Mouse (Mus musculus): ENCODE results near the gene Cbfa2t3.

Cbfa2t3 gene

DNA sequence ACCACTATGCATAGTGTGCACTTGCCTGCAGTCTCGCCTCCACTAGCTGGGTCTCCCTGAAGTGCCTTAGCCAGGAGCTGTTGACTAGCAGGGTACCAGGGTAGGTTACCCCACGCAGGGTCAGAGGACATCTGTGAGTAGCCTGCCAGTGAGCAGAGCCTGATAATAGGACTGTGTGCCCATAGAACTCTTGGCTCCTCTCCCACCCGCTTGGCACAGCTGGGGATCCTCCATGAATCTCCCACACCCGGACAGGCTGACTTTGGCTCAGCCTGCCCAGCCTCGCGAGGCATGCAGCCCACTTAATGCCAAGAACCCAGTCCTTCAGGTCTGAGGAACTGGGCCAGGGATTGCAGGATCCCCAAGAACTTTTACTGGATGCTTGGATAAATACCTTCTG, 7.9 kb downstream of the Cbfa2t3 start:
- H3K27me3 ChIP-seq (ENCODE audit: insufficient read depth, low read length) = peaks cover 9% of the 10 kb centered on the region; the same call in 1 of the 2 replicates
- H3K9me3 ChIP-seq (ENCODE audit: low read length) = no peaks in the 10 kb centered on the region
- H3K4me3 ChIP-seq (replicated peaks; ENCODE audit: low read length) = no peak overlapping the region
- H3K4me1 ChIP-seq (replicated peaks; ENCODE audit: low read depth, low read length) = peaks cover 13% of the 10 kb centered on the region; the same call in 1 of the 2 replicates
- no peak for TF ChIP-seq CTCF (conservative IDR thresholded peaks at IDR 0.05; ENCODE audit: low read length)
- no peak for TF ChIP-seq POU5F1 (IDR thresholded peaks at IDR 0.05; ENCODE audit: borderline replicate concordance, low read length)
- no peaks in the 10 kb centered on the region for H3K36me3 ChIP-seq (ENCODE audit: insufficient read depth, low read length)

DNA sequence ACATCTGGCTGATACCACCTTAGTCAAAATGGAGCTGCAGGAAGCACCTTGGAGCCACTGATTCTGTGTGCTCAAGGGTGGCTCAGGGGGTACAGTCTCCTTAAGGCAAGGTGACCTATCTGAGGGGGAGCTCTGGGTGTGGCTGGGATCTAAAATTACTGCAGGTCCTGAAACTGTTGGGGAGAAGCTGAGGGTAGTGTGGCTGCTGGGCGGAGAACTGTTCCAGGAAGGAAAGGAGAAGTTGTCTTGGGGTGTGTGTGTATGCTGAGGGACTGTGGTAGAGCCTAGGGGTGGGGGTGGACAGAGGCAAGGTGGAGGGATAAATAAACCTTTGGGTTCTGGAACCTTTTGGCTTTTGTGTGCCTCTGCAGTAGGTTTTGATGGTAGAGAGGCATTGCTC, 9.6 kb downstream of the Cbfa2t3 start:
- Histone ChIP-seq H3K4me3 (replicated peaks; ENCODE audit: low read length) (no peak overlapping the region), H3K27me3 (ENCODE audit: insufficient read depth, low read length) (peaks cover 17% of the 10 kb centered on the region), H3K36me3 (ENCODE audit: insufficient read depth, low read length) (no peaks in the 10 kb centered on the region), H3K9me3 (ENCODE audit: low read length) (no peaks in the 10 kb centered on the region), H3K4me1 (replicated peaks; ENCODE audit: low read depth, low read length) (peaks cover 13% of the 10 kb centered on the region; the same call in 1 of the 2 replicates)
- TF ChIP-seq CTCF (conservative IDR thresholded peaks at IDR 0.05; ENCODE audit: low read length) (no peak), NANOG (IDR thresholded peaks at IDR 0.05; ENCODE audit: borderline replicate concordance, low read length) (no peak), POU5F1 (IDR thresholded peaks at IDR 0.05; ENCODE audit: borderline replicate concordance, low read length) (no peak)

DNA sequence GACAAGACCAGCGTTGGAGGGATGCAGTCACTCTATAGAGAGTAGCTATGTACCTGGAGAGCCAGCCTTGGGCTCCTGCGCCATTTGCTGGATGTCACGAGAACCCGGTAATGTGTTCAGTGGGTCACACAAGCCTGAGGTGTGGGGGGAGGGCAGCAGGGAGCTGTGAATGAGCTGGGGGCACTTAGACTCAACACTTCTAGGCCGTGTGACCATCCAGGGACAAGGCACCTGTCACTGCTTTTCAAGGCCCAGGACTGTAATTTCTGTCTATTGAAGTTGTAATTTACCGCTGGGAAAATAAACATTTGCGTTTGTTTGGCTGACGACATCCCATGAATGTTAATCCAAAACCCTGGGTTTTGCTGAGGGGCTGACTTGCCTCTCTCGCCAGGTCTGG, 12.0 kb downstream of the Cbfa2t3 start:
- Histone ChIP-seq H3K27me3 (ENCODE audit: insufficient read depth, low read length) (peaks cover 24% of the 10 kb centered on the region), H3K9me3 (ENCODE audit: low read length) (no peaks in the 10 kb centered on the region), H3K4me1 (replicated peaks; ENCODE audit: low read depth, low read length) (peaks cover 7% of the 10 kb centered on the region; the same call in 1 of the 2 replicates), H3K36me3 (ENCODE audit: insufficient read depth, low read length) (no peaks in the 10 kb centered on the region), H3K4me3 (replicated peaks; ENCODE audit: low read length) (no peak overlapping the region)
- TF ChIP-seq CTCF (conservative IDR thresholded peaks at IDR 0.05; ENCODE audit: low read length) (no peak), NANOG (IDR thresholded peaks at IDR 0.05; ENCODE audit: borderline replicate concordance, low read length) (no peak), POU5F1 (IDR thresholded peaks at IDR 0.05; ENCODE audit: borderline replicate concordance, low read length) (no peak)

GRCm38 (mm10) chr8:122685097-122685861, 13.6 kb downstream of the Cbfa2t3 start:
- H3K4me3 ChIP-seq (replicated peaks; ENCODE audit: low read length) = no peak overlapping the region
- no peak for TF ChIP-seq POU5F1 (IDR thresholded peaks at IDR 0.05; ENCODE audit: borderline replicate concordance, low read length)
- TF ChIP-seq NANOG (IDR thresholded peaks at IDR 0.05; ENCODE audit: borderline replicate concordance, low read length) = no peak
- no peak for TF ChIP-seq CTCF (conservative IDR thresholded peaks at IDR 0.05; ENCODE audit: low read length)

DNA sequence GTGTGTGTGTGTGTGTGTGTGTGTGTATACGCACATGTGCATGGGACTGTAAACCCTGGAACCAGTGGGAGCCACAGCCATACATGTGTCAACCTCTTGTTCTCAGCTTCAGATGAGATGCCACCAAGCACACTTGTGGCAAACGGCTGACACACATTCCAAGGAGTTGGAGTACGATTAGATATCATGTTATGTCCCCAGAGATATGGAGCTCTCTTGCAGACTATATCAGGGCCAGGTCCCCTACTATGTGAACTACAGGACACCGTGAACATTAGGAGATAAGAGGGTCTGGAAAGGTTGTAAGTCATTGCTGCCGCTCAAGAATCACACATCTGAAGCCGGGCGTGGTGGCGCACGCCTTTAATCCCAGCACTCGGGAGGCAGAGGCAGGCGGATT, 16.1 kb downstream of the Cbfa2t3 start:
- H3K4me3 ChIP-seq (replicated peaks; ENCODE audit: low read length) = no peak overlapping the region
- TF ChIP-seq CTCF (conservative IDR thresholded peaks at IDR 0.05; ENCODE audit: low read length) (no peak), NANOG (IDR thresholded peaks at IDR 0.05; ENCODE audit: borderline replicate concordance, low read length) (no peak), POU5F1 (IDR thresholded peaks at IDR 0.05; ENCODE audit: borderline replicate concordance, low read length) (no peak)
- H3K4me1 ChIP-seq (replicated peaks; ENCODE audit: low read depth, low read length) = 0 out of 2 replicates have a peak, but pooled peaks cover 6% of the 10 kb centered on the region
- peaks cover 56% of the 10 kb centered on the region for H3K27me3 ChIP-seq (ENCODE audit: insufficient read depth, low read length)
- no peaks in the 10 kb centered on the region for H3K9me3 ChIP-seq (ENCODE audit: low read length)
- H3K36me3 ChIP-seq (ENCODE audit: insufficient read depth, low read length) = no peaks in the 10 kb centered on the region

More at GRCm38 (mm10) chr8:122685097-122685861, 13.6 kb downstream of the Cbfa2t3 start:
- Histone ChIP-seq H3K27me3 (ENCODE audit: insufficient read depth, low read length) (peaks cover 38% of the 10 kb centered on the region), H3K9me3 (ENCODE audit: low read length) (no peaks in the 10 kb centered on the region), H3K4me1 (replicated peaks; ENCODE audit: low read depth, low read length) (0 out of 2 replicates have a peak, but pooled peaks cover 3% of the 10 kb centered on the region), H3K36me3 (ENCODE audit: insufficient read depth, low read length) (no peaks in the 10 kb centered on the region)

DNA sequence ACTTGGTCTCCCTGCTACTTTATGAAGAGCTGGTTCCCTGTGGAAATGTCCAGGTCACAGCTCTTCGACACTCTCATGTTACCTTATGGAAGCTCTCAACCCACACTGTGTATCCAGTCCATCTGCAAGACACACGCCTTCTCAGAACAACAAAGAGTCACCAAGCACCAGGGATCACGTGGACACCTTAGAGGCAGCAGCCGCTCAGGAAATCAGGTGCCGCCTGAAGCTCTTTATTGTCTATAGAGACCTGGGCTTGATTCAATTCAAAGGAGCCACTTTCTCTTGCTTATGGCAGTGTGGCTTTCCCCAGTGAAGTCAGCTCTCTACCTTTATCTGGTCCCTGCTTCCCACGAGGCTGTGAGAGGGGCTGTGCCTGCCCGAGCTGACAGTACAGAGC, 18.7 kb downstream of the Cbfa2t3 start:
- TF ChIP-seq POU5F1 (IDR thresholded peaks at IDR 0.05; ENCODE audit: borderline replicate concordance, low read length) = no peak
- TF ChIP-seq CTCF (conservative IDR thresholded peaks at IDR 0.05; ENCODE audit: low read length) = no peak
- H3K9me3 ChIP-seq (ENCODE audit: low read length) = no peaks in the 10 kb centered on the region
- peaks cover 65% of the 10 kb centered on the region for H3K27me3 ChIP-seq (ENCODE audit: insufficient read depth, low read length)
- peaks cover 22% of the 10 kb centered on the region for H3K4me1 ChIP-seq (replicated peaks; ENCODE audit: low read depth, low read length)
- H3K36me3 ChIP-seq (ENCODE audit: insufficient read depth, low read length) = no peaks in the 10 kb centered on the region
- H3K4me3 ChIP-seq (replicated peaks; ENCODE audit: low read length) = no peak overlapping the region

GRCm38 (mm10) chr8:122679325-122679920, 19.5 kb downstream of the Cbfa2t3 start:
- peaks cover 73% of the 10 kb centered on the region for H3K27me3 ChIP-seq (ENCODE audit: insufficient read depth, low read length)
- H3K9me3 ChIP-seq (ENCODE audit: low read length) = no peaks in the 10 kb centered on the region
- no peaks in the 10 kb centered on the region for H3K36me3 ChIP-seq (ENCODE audit: insufficient read depth, low read length)
- H3K4me1 ChIP-seq (replicated peaks; ENCODE audit: low read depth, low read length) = peaks cover 22% of the 10 kb centered on the region
- no peak overlapping the region for H3K4me3 ChIP-seq (replicated peaks; ENCODE audit: low read length)
- TF ChIP-seq CTCF (conservative IDR thresholded peaks at IDR 0.05; ENCODE audit: low read length) (no peak), NANOG (IDR thresholded peaks at IDR 0.05; ENCODE audit: borderline replicate concordance, low read length) (no peak), POU5F1 (IDR thresholded peaks at IDR 0.05; ENCODE audit: borderline replicate concordance, low read length) (no peak)

DNA sequence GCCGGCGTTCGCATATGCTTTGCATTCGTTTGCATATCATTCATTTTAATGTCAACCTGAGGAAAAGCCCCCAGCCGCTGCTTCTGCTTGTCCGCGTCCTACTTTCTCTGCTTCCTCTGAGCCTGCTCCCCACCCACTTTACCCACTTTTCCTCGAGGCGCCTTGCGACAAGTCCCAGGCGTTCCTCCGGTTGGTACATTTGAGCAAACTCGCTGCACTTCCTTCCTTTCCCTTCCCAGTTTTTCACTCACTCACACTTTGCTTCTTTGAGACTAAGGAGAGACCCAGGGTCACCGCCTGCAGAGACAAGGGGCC, 20.1 kb downstream of the Cbfa2t3 start:
- Histone ChIP-seq H3K9me3 (ENCODE audit: low read length) (no peaks in the 10 kb centered on the region), H3K4me1 (replicated peaks; ENCODE audit: low read depth, low read length) (peaks cover 22% of the 10 kb centered on the region), H3K36me3 (ENCODE audit: insufficient read depth, low read length) (no peaks in the 10 kb centered on the region), H3K4me3 (replicated peaks; ENCODE audit: low read length) (peak overlapping the region; percentile 87), H3K27me3 (ENCODE audit: insufficient read depth, low read length) (peaks cover 78% of the 10 kb centered on the region)
- TF ChIP-seq NANOG (IDR thresholded peaks at IDR 0.05; ENCODE audit: borderline replicate concordance, low read length) = no peak
- TF ChIP-seq POU5F1 (IDR thresholded peaks at IDR 0.05; ENCODE audit: borderline replicate concordance, low read length) = no peak
- TF ChIP-seq CTCF (conservative IDR thresholded peaks at IDR 0.05; ENCODE audit: low read length) = no peak

Data from E14TG2a.4 (cell line).